Mouse (Mus musculus): ENCODE data around the gene Atp23. TPM values are rescaled to one million over a fixed set of nuclear protein-coding genes. Genes with fewer than 3 reads are reported as not detected.
"Not testable (repeated sequence)": the region's sequence is repeated elsewhere in the genome, so short reads cannot be mapped to it uniquely, and the experiment has no call there.

Atp23 gene
- total RNA-seq, 2 experiments from 2014 or later: 2.5 to 2.6 TPM

GRCm38 (mm10) chr10:126826216-126826615 lies 74.9 kb downstream of the Atp23 start:
- DNase-seq: not testable (repeated sequence)

GRCm38 (mm10) chr10:126822418-126822817 lies 78.7 kb downstream of the Atp23 start:
- DNase-seq: no peak

Other genes with a start within 250 kb of the Atp23 start
- gene Ctdsp2, start 77.4 kb upstream of the Atp23 start, total RNA-seq (2021): 10 to 100 TPM; 90.6 to 98.7 TPM
- 1 to 10 TPM; 1.5 to 2.3 TPM for gene Avil, start 99.4 kb upstream of the Atp23 start, total RNA-seq (2021)
- 10 to 100 TPM; 20.9 TPM for gene Tsfm, start 129.5 kb upstream of the Atp23 start, total RNA-seq (2021)
- gene Mettl1, start 140.1 kb upstream of the Atp23 start, total RNA-seq (2021): 1 to 10 TPM; 7.9 to 9.5 TPM
- under 1 TPM; 0.15 to 0.24 TPM for gene Eef1akmt3, start 140.2 kb upstream of the Atp23 start, total RNA-seq (2021)
- gene Cyp27b1, start 146.9 kb upstream of the Atp23 start, total RNA-seq (2021): under 1 TPM; 0.10 to 0.19 TPM
- gene March9, start 158.8 kb upstream of the Atp23 start, total RNA-seq (2021): under 1 TPM; 0.62 to 0.82 TPM
- gene Cdk4, start 162.2 kb upstream of the Atp23 start, total RNA-seq (2021): 10 to 100 TPM; 43.3 to 46.9 TPM
- gene Tspan31, start 168.9 kb upstream of the Atp23 start, total RNA-seq (2021): 10 to 100 TPM; 24.1 to 28.8 TPM
- gene Agap2, start 173.9 kb upstream of the Atp23 start, total RNA-seq (2021): 1 to 10 TPM; 2.0 to 2.4 TPM
- gene Os9, start 219.8 kb upstream of the Atp23 start, total RNA-seq (2021): 10 to 100 TPM; 11.3 to 13.9 TPM